Mouse (Mus musculus): ENCODE results near the gene Stra6l.

Stra6l gene

GRCm38 (mm10) chr4:45844355-45844754 is 4.1 kb upstream of the Stra6l start:
- in situ Hi-C loops (cut with MboI, MseI), result no loop called here

- in situ Hi-C loops (cut with MboI, MseI), result no loop called here
Observed at GRCm38 (mm10) chr4:45846263-45846662, 2.2 kb upstream of the Stra6l start.

GRCm38 (mm10) chr4:45848825-45849156 is 327 bp downstream of the Stra6l start:
- in situ Hi-C loops (cut with MboI, MseI), result no loop called here

GRCm38 (mm10) chr4:45849419-45849818 is 955 bp downstream of the Stra6l start:
- in situ Hi-C loops (cut with MboI, MseI), result no loop called here

DNA sequence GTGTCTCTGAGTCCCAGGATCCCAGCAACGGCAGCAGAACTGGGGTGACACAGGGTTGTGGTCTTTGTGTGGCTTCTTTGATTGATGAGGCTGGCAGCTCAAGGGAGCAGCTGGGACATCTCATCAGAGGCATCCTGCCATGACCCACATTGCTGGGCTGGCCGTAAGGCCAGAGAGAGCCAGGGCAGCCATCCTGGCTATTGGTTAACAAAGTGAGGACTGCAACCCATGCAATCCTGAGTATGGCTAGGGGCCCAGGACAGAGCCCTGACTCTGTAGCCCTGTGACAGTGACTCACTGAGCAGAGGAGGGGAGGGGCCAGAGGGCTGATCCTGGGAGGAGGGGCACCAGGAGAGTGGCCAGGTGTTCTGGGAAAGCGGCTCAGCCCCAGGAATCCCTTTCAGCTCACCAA is 3.2 kb downstream of the Stra6l start:
- in situ Hi-C loops (cut with MboI, MseI), result no loop called here

DNA sequence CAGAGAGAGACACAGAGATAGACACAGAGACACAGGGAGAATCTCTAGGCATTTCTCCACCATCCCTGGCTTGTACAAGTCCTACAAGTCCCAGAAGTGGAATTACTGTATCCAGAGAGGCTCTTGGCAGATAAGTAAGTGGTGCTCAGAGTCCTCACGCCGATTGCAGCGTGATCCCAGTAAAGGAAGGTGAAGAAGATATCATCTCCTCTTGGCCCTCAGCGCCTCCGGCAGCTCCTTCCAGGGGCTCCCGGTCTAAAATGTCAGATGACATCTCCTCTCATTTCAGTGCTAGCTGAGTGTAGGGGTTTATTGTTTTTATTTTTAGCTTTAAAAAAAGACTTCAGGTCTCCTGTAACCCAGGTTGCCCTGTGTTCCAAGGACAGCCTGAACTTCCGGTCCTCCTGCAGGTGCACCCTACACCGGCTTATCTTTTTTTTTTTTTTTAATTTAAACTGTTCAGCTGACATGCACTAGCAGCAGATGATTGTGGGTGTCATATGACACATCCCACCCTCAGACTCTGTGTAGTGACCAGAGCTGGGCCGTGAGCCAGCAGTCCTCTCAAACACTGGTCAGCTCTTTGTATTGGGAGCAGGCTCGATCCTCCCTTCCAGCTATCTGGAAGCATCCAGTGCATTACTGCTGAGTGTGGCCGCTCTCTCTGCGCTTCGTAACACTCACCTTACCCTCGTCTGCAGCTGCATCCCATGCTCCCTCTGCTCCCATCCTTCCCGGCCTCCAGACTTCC is 5.2 kb downstream of the Stra6l start:
- in situ Hi-C loops (cut with MboI, MseI), result no loop called here

- in situ Hi-C loops (cut with MboI, MseI), result no loop called here
Observed at GRCm38 (mm10) chr4:45855803-45856424, 7.5 kb downstream of the Stra6l start.

GRCm38 (mm10) chr4:45861160-45861559 is 12.7 kb downstream of the Stra6l start:
- in situ Hi-C loops (cut with MboI, MseI), result no loop called here

- in situ Hi-C loops (cut with MboI, MseI), result no loop called here
Observed at GRCm38 (mm10) chr4:45867416-45867815, 19.0 kb downstream of the Stra6l start.

DNA sequence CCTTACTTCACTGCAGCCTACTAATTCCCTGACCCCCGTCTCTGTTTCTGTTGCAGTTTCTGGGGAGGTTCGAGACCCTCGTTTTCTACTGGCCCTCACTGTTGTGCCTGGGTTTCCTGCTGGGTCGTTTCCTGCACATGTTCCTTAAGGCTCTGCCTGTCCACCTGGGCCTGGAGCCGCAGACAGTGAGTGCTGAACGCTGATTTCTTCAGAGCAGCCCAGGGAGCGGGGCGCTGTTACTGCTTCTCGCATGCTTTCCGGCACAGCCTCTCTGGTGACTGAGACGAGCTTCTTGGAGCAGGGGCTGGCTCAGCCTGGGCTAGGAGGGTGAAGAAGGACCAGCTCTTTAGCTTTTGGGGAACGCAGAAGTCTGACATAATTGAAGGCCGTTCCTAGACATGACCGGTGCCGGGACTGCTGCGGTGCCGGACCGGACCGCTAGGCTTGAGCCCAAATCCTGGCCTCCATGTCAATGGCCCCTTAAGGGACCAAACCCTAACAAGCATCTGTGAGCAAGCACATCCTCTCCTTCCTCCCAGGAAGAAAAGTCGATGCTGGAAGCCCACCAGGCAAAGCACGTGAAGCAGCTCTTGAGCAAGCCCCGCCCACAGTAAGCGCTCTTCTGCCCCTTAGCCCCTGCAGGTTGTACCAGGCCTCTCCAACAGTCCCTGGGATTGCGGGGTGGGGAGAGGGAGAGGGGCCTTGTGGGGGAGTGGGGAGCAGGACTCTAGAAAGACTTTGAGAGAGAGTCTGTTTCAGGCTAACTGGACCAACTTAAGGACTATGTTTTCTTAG is 20.8 kb downstream of the Stra6l start:
- in situ Hi-C loops (cut with MboI, MseI), result no loop called here

- in situ Hi-C loops (cut with MboI, MseI), result no loop called here
Observed at GRCm38 (mm10) chr4:45872147-45872546, 23.7 kb downstream of the Stra6l start.

DNA sequence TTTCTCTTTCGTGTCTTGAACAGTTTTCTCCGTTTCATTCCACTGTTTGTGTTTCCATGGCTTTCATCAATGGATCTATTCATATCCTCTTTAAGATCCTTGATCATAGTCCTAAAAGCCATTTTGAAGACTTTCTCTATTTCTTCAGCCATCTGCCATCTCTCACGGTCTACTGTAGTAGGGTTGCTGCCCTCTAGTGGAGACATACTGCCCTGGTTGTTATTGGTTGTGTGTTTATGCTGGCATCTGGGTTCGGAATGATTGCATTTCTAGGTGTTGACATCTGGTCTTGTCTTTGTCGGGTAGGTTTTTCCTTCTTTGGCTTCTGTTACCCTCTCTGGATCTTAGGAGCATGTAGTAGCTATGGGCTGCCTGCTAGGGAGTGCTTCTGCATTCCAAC is 30.5 kb downstream of the Stra6l start:
- in situ Hi-C loops (cut with MboI, MseI), result no loop called here

DNA sequence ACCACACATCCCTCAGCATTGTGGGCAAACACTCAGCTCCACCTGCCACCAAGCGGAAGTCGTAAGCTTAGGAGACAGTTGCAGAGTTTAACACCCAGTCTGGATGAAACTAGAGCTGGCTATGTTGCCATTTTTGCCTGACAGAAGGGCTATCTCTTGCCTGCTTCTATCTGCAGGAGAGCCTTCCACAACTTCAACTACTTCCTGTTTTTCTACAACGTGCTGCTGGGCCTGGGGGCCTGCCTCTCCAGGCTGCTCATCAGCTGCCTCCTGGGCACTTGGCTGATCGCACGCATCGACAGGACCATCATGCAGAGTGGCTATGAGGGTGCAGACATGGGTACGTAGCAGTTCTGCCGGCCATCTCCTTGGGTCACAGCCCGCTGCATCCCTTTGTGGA is 34.1 kb downstream of the Stra6l start:
- in situ Hi-C loops (cut with MboI, MseI), result no loop called here

- in situ Hi-C loops (cut with MboI, MseI), result no loop called here
Observed at GRCm38 (mm10) chr4:45883250-45883649, 34.8 kb downstream of the Stra6l start.

GRCm38 (mm10) chr4:45889487-45889886 is 41.0 kb downstream of the Stra6l start:
- in situ Hi-C loops (cut with MboI, MseI), result no loop called here

DNA sequence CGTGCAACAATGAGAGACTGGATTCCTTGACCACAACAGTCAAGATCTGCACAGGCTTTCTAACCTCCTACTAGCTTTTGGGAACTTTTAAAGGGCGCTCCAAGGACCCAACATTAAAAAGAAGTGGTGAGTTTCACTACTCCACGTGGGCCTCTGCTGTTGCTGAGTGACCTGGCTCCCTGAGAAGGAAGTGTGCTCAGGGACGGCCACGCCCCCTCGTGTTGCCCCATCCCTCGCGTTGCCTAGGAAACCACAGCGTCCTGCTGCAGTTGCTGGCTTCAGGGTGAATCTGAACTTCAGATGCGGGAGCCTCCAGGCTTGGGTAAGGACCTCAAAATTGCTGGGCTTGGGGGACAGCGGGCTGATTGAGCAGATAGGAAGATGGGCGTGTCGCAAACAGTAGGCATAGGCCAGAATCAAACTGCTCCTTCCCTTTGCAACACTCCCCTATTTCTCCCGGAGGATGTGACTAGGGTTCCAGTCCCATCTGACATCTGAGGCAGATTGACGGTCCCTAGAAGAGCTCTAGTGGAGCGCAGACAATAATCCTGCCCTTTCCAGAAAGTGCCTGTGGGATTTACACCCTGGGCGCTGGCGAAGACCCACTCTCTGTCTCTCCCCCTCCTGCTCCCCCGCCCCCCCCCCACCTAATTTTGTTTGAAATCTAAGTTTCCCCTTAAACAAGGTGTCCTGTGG is 41.8 kb downstream of the Stra6l start, which contains the start of gene Ccdc180:
Gene Ccdc180, plus strand, starts transcription at position 238 of the 696 bp plus-strand sequence.
- in situ Hi-C loops (cut with MboI, MseI), result no loop called here

DNA sequence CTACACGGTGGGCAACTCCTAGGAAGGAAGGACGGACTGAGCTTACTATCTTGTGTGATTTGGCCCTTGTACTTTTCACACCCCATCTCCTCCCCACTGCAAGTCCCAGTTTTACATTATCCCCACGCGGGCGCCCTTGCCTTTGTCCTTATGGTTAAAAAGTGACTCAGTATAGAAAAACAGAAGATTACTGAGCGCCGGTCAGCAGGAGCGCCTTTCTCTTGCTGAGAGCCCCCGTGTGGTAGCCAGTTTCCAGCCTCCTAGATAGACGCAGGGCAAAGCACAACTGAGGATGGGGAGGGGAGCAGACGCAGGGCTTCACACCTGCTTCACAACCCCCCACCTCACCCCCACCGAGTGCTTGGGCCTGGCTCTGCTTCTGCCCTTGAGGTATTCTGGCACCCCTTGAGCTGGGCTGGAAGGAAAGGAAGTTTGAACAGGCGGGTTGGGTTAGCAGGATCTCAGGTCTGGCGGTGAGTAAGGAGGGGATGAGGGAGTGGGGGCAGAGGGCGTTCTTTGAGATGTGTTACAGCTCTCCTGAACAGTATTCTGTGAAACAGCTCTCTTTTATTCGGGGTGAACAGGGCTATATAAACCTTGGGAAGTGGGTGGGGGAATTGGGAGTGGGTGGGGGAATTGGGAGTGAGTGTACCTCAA is 48.1 kb downstream of the Stra6l start:
- in situ Hi-C loops (cut with MboI, MseI), result no loop called here

DNA sequence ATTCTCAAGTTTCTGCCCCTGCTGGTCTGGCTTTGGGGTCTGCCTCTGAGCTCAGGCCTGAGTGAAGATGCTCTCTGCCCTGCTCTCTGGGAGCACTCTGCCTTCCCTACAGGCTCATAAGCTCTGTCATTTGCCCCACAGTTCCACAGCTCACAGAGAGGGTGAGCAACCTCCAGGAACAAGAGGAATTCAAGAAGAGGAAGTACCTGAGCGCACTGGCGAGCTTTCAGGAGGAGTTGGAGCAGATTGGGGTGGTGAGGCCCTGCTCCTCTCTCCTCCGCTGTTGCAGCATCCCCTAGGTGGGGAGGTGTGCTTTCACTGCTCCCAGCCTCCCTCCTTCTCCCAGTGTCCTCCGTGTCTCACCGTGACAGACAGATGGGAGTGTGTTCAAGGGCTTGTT is 49.9 kb downstream of the Stra6l start:
- in situ Hi-C loops (cut with MboI, MseI), result no loop called here

GRCm38 (mm10) chr4:45909256-45909655 is 60.8 kb downstream of the Stra6l start:
- in situ Hi-C loops (cut with MboI, MseI), result no loop called here

- in situ Hi-C loops (cut with MboI, MseI), result no loop called here
Observed at GRCm38 (mm10) chr4:45909924-45910323, 61.5 kb downstream of the Stra6l start.

GRCm38 (mm10) chr4:45911256-45911655 is 62.8 kb downstream of the Stra6l start:
- in situ Hi-C loops (cut with MboI, MseI), result no loop called here
